ENCODE assay signal across 38 mouse cellular contexts in genomic region chr2:180828086-180828485, GRCm38 (mm10). TPM values are rescaled to one million over a fixed set of nuclear protein-coding genes. Genes with fewer than 3 reads are reported as not detected.
"Had no signal": no experiment of that assay in that cellular context is flagged by ENCODE, and none has a peak within 500 bp of the region (broad histone marks: within the 10 kb centered on the region; RNA-seq: fewer than 3 reads in every experiment).

No protein-coding gene starts in this region.

- H3K4me1 ChIP-seq: intestine, embryonic 15.5 days; limb, embryonic 10.5 days; limb, embryonic 12.5 days; liver, embryonic 13.5 days; liver, embryonic 15.5 days had no signal

- H3K27me3 ChIP-seq: hindbrain, embryonic 12.5 days; intestine, embryonic 15.5 days; liver, embryonic 13.5 days; liver, embryonic 15.5 days had no signal

- ATAC-seq: hindbrain, embryonic 16.5 days; inflammation-experienced regulatory T-cells, adult 6 months; intestine, embryonic 15.5 days; intestine, postnatal 0 days had no signal

- DNase-seq: gastrocnemius, adult 2 months; gastrocnemius, postnatal 10 days; gastrocnemius, postnatal 25 days; heart, adult 18-20 months; heart, postnatal 10 days; kidney, adult 18-20 months; kidney, adult 8-10 months; kidney, postnatal 10 days; kidney, postnatal 25 days; kidney, postnatal 4 days; liver; liver, embryonic 13.5 days had no signal

- H3K27ac ChIP-seq: gastrocnemius, adult 2 months; heart, embryonic 10.5 days; hindbrain, embryonic 12.5 days; hindbrain, embryonic 14.5 days; intestine, embryonic 15.5 days; layer of hippocampus, adult 2 months; left cerebral cortex, adult 2 months; limb, embryonic 10.5 days; limb, embryonic 12.5 days; liver, embryonic 13.5 days; liver, embryonic 15.5 days had no signal

- H3K4me3 ChIP-seq: gastrocnemius, adult 2 months; heart, embryonic 10.5 days; heart, embryonic 12.5 days; hindbrain, embryonic 12.5 days; intestine, embryonic 15.5 days; layer of hippocampus, adult 2 months; left cerebral cortex, adult 2 months; limb, embryonic 10.5 days; limb, embryonic 12.5 days; liver, embryonic 13.5 days; liver, embryonic 15.5 days had no signal

RNA-seq across cellular contexts. Expression of gene Bhlhe23, which starts 51.4 kb away (rescaled TPM):
- total RNA-seq: gastrocnemius, adult 2 months; gastrocnemius, postnatal 10 days; gastrocnemius, postnatal 25 days; gastrocnemius, postnatal 4 days; granulocyte monocyte progenitor cell, adult 5-6 weeks; heart, adult 18-20 months; heart, adult 8-10 months; heart, postnatal 10 days; heart, postnatal 25 days; hematopoietic stem cell, adult 5-6 weeks; layer of hippocampus, adult 2 months; layer of hippocampus, postnatal 25 days; left cerebral cortex, adult 2 months; left cerebral cortex, postnatal 14 days had no signal
- polyA plus RNA-seq: heart, embryonic 12.5 days; heart, embryonic 14.5 days; heart, embryonic 16.5 days; inflammation-experienced regulatory T-cells, adult 6 months; intestine, embryonic 15.5 days; intestine, postnatal 0 days; kidney, embryonic 14.5 days; kidney, embryonic 16.5 days; limb, embryonic 10.5 days; limb, embryonic 12.5 days; limb, embryonic 14.5 days; liver, embryonic 11.5 days; liver, embryonic 13.5 days; liver, embryonic 15.5 days had no signal
